Mouse (Mus musculus) G1E (cell line): ENCODE measurements around the gene Tbc1d16.

Experiments
- CTCF ChIP-seq: IDR thresholded peaks from 2 replicates; pipeline ENCODE4 v1.5.1; 2012; ENCODE audit warnings: low read depth, low read length, inconsistent platforms, mixed read lengths
- GATA1 ChIP-seq: IDR thresholded peaks from 2 replicates; pipeline ENCODE4 v1.6.1; 2012; ENCODE audit warnings: borderline replicate concordance, low read length, inconsistent platforms, mixed read lengths
- TAL1 ChIP-seq: conservative IDR thresholded peaks from 2 replicates; pipeline ENCODE4 v1.6.1; 2012; ENCODE audit warnings: low read depth, low read length, inconsistent platforms, mixed read lengths

DNA sequence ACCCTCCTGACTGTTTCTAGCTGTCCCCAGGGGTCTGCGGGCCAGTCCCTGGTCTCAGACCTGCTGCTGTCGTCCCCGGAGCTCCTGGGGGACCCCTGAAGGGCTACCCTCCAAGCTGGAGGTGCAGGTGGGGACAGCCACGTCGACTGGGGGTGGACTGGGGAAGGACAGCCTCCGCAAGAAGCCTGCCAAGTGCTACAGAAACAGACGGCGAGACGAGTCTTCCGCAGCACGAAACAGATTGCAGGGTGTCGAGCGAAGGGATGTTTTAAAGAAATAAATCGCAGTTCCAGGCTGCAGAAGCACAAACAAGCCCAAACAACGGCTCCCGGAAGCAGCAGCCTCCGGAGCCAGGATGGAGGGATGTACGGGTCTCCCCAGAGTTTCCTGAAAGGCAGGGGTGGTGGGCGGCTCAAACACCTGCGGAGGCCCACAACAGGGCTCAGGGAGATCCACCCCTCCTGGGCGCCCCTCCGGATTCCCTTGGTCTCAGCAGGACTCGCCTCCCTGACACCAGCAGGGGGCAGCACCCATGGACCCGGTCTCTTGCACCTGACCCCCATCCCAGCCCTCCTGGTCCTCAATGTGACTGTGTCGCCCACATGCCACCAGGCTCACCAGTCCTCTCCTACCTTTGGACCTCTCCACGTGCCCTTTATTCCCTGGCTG lies 29.6 kb downstream of the Tbc1d16 start:
- TF ChIP-seq CTCF = no peak
- no peak for TF ChIP-seq TAL1
- TF ChIP-seq GATA1 = no peak
